Mouse (Mus musculus): Measurements from ENCODE around the gene Cables2. TPM values are rescaled to one million over a fixed set of nuclear protein-coding genes. Genes with fewer than 3 reads are reported as not detected.

Gene Cables2
- polyA plus RNA-seq, 1 experiment from 2014 or later = 16.1 TPM

DNA sequence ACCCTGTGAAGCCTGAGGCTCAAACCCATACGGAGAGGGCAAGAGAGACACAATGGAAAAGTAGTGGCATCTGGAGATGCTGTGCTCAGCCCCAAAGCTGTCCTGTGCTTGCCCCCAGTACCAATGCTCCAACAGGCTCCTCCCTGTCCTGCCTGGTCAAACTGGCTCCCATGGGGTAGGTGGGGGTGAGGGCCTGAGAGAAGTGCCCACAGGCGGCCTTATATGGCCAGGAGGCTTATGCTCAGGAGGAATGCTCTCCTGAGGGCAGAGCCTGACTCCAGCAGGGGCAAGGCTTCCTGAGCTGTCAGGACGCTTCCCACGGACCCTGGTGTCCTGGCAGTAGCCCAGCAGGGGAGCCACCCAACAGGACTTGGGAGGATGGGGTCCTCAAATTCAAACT, 42.8 kb downstream of the Cables2 start:
- 38% methylated on average over 4 of the region's 4 CpGs for WGBS
- Histone ChIP-seq H3K9me3 (ENCODE audit: control insufficient read depth, low read length) (no peaks in the 10 kb centered on the region), H3K4me3 (ENCODE audit: control insufficient read depth in 1 of 2, insufficient read depth in 1 of 2, low read depth in 1 of 2, low read length in 2 of 2) (no peak overlapping the region), H3K27me3 (ENCODE audit: control insufficient read depth, insufficient read depth, low read length) (no peaks in the 10 kb centered on the region; the same call in 1 of the 2 replicates), H3K4me1 (ENCODE audit: control insufficient read depth in 2 of 2, insufficient read depth in 2 of 2, low read length in 2 of 2) (peaks cover 57 to 63% of the 10 kb centered on the region in 2 experiments), H3K9ac (ENCODE audit: low read length) (no peak overlapping the region), H3K27ac (replicated peaks in 1 of 2; ENCODE audit: control insufficient read depth in 1 of 2, insufficient read depth in 1 of 2, low read depth in 2 of 2, low read length in 2 of 2) (peak overlapping the region in 1 of 2 experiments; percentile 61; a peak in 3 of 4 replicates), H3K36me3 (ENCODE audit: control insufficient read depth, insufficient read depth, low read length) (no peaks in the 10 kb centered on the region), H3K4me2 (ENCODE audit: low read length) (no peak overlapping the region)
- no peak for ATAC-seq (ENCODE audit: insufficient number of reproducible peaks, insufficient read depth, low FRiP score, low read depth)

DNA sequence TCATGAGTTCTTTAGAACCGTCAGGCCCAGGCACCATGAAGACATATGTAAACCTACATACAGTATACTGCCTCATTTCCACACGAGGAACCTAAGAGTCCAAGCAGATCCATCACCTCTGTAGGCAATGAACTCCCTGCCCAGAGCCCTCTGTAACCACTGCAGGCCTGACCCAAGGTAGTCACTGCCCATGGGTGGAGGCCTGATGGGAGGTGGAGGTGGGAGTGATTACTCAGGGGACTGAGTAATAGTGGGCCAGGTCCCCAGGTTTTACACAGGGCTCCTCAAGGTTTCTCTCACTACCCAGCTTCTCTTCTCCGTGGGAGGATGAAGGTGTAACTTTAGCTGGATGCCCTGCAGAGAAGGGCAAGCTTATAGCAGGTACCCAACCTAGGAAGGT, 44.2 kb downstream of the Cables2 start:
- H3K27ac ChIP-seq (replicated peaks in 1 of 2; ENCODE audit: control insufficient read depth in 1 of 2, insufficient read depth in 1 of 2, low read depth in 2 of 2, low read length in 2 of 2) = 0 out of 4 replicates have a peak overlapping the region, but pooled peaks of 1 of the 2 experiments have one; percentile 51

DNA sequence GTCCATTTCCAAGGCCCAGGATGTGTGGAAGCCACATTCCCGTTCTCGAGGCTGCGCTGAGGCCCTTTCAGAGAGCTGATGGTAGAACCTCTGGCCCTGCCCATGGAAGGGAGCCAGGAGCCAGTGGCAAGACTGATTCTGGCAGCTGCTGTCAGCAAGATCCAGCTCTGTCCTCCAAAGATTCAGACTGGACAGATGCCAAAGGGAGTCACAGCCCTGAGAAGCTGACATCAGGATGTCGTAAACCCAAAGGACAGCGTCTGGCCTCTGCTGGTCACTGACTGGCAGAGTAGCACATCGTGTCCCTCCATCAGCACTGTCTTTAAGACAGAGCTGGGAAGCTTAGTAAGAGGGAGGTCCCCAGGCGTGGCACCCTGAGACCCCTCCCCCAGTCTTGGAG, 44.7 kb downstream of the Cables2 start:
- WGBS = 26% methylated on average over 7 of the region's 7 CpGs
- Histone ChIP-seq H3K27ac (replicated peaks in 1 of 2; ENCODE audit: control insufficient read depth in 1 of 2, insufficient read depth in 1 of 2, low read depth in 2 of 2, low read length in 2 of 2) (peak overlapping the region; percentile 51; a peak in 3 of 4 replicates), H3K36me3 (ENCODE audit: control insufficient read depth, insufficient read depth, low read length) (no peaks in the 10 kb centered on the region), H3K4me1 (ENCODE audit: control insufficient read depth in 2 of 2, insufficient read depth in 2 of 2, low read length in 2 of 2) (peaks cover 44 to 59% of the 10 kb centered on the region in 2 experiments), H3K4me3 (ENCODE audit: control insufficient read depth in 1 of 2, insufficient read depth in 1 of 2, low read depth in 1 of 2, low read length in 2 of 2) (no peak overlapping the region), H3K4me2 (ENCODE audit: low read length) (0 out of 2 replicates have a peak overlapping the region, but pooled peaks have one; percentile 7), H3K9me3 (ENCODE audit: control insufficient read depth, low read length) (no peaks in the 10 kb centered on the region), H3K27me3 (ENCODE audit: control insufficient read depth, insufficient read depth, low read length) (no peaks in the 10 kb centered on the region; the same call in 1 of the 2 replicates), H3K9ac (ENCODE audit: low read length) (peak overlapping the region; percentile 22; the same call in 1 of the 2 replicates)
- ATAC-seq (ENCODE audit: insufficient number of reproducible peaks, insufficient read depth, low FRiP score, low read depth) = no peak

More for the DNA sequence above, 44.2 kb downstream of the Cables2 start:
- no peak overlapping the region for H3K9ac ChIP-seq (ENCODE audit: low read length)
- no peaks in the 10 kb centered on the region for H3K9me3 ChIP-seq (ENCODE audit: control insufficient read depth, low read length)
- H3K27me3 ChIP-seq (ENCODE audit: control insufficient read depth, insufficient read depth, low read length) = no peaks in the 10 kb centered on the region; the same call in 1 of the 2 replicates
- H3K4me2 ChIP-seq (ENCODE audit: low read length) = no peak overlapping the region
- ATAC-seq (ENCODE audit: insufficient number of reproducible peaks, insufficient read depth, low FRiP score, low read depth) = no peak
- WGBS = 73% methylated on average over 3 of the region's 3 CpGs
- H3K4me3 ChIP-seq (ENCODE audit: control insufficient read depth in 1 of 2, insufficient read depth in 1 of 2, low read depth in 1 of 2, low read length in 2 of 2) = no peak overlapping the region
- peaks cover 46 to 61% of the 10 kb centered on the region in 2 experiments for H3K4me1 ChIP-seq (ENCODE audit: control insufficient read depth in 2 of 2, insufficient read depth in 2 of 2, low read length in 2 of 2)
- H3K36me3 ChIP-seq (ENCODE audit: control insufficient read depth, insufficient read depth, low read length) = no peaks in the 10 kb centered on the region

DNA sequence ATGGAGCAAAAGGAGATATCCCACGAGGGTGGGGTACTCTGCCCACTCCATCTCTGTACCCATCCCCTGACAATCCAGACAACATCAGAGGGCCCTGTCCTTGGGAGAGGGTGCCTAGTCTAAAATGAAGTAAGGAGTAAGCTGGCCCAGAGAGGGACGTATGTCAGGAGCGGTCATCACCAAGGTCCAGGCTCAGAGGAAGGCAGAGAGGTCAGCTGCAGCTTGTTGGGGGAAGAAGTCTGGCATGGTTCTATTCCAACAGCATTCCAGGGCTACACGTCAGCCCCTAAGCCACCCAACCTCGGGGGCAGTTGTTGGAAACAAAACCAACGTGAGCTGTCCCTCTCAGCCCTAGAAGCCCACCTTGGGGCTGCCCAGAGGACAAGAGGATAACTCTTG, 45.2 kb downstream of the Cables2 start:
- 43% methylated on average over 6 of the region's 6 CpGs for WGBS
- no peak for ATAC-seq (ENCODE audit: insufficient number of reproducible peaks, insufficient read depth, low FRiP score, low read depth)
- H3K4me1 ChIP-seq (ENCODE audit: control insufficient read depth in 2 of 2, insufficient read depth in 2 of 2, low read length in 2 of 2) = peaks cover 38 to 53% of the 10 kb centered on the region in 2 experiments

DNA sequence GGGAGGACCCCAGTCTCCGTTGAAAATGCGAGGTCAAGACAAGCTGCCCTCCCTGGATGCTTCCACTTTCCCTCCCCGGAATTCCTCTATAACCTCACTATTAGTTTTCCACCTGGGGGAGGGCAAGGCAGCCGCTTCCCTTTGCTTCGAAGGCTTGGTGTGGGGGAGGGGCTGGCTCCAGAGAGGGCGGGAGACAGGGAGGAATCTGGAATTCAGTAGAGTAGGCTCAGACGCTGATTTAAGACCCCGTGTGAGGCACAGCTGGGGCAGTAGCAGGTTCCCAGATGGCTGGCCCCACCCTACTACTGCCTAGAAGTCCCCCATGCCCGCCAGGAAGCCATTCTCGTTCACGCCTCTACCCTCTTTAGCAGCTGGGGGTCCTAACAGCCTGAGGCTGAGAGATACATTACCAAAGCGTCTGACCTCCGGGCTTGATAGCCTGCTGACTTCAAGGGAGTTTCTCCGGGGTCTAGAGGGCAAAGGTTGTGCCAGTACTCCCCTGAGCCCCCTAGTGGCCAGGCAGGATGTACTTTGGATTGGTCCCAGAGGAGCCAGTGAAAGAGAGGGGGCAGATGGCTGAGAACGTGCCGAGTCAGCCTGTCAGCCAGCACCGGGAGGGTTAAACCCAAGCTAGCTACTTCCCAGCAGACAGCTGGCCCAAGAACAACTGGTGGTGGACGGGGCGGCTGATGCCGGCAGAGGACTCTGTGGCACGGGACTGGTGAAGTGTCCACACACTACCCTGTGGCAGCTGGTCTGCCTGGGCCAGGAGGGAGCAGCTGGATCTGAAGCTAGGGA, 45.8 kb downstream of the Cables2 start:
- 2% methylated on average over 21 of the region's 21 CpGs for WGBS

More for the DNA sequence above, 45.2 kb downstream of the Cables2 start:
- Histone ChIP-seq H3K9ac (ENCODE audit: low read length) (peak overlapping the region; percentile 22; the same call in 1 of the 2 replicates), H3K27ac (replicated peaks in 1 of 2; ENCODE audit: control insufficient read depth in 1 of 2, insufficient read depth in 1 of 2, low read depth in 2 of 2, low read length in 2 of 2) (peak overlapping the region; percentile 51), H3K36me3 (ENCODE audit: control insufficient read depth, insufficient read depth, low read length) (no peaks in the 10 kb centered on the region), H3K9me3 (ENCODE audit: control insufficient read depth, low read length) (no peaks in the 10 kb centered on the region), H3K4me2 (ENCODE audit: low read length) (peak overlapping the region; percentile 57), H3K4me3 (ENCODE audit: control insufficient read depth in 1 of 2, insufficient read depth in 1 of 2, low read depth in 1 of 2, low read length in 2 of 2) (no peak overlapping the region), H3K27me3 (ENCODE audit: control insufficient read depth, insufficient read depth, low read length) (no peaks in the 10 kb centered on the region; the same call in 1 of the 2 replicates)

DNA sequence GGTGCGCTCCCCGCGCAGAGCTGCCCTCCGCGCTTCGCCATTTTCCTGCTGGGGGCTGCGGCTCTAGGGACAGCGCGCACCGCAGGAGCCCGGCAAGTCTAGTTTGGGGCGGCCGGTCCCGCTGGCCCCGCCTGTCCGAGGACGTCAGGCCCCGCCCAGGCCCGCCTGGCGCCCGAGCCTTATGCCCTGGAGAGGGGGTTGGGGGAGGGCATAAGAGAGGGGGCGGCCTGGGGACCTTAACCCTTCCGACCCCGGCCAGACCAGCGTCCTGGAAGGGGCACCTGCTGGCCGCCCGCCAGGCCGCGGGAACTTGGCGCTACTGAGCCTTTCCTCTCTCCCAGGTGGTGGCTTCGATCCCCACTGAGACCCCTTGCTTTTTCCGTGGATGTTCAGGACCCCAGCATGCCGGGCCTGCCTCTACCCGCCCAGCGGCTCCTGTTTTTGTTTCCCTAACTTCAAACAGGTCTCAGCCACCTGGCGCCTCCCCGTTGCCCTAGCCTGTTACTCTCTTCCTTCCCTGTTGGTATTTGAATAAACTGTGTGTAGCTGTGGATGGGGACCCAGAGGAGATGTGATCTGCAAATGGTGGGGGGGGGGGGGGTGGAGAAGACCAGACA, 47.4 kb downstream of the Cables2 start, which contains the start of gene Lama5:
Lama5 (minus strand) TSS at position 98 of the 617 bp plus-strand sequence.
- H3K9me3 ChIP-seq (ENCODE audit: control insufficient read depth, low read length) = no peaks in the 10 kb centered on the region
- peak within 1 kb of the TSS; percentile 79 for H3K9ac ChIP-seq (ENCODE audit: low read length)
- H3K4me2 ChIP-seq (ENCODE audit: low read length) = peak within 1 kb of the TSS; percentile 98
- peaks cover 39 to 53% of the 10 kb centered on the region in 2 experiments for H3K4me1 ChIP-seq (ENCODE audit: control insufficient read depth in 2 of 2, insufficient read depth in 2 of 2, low read length in 2 of 2)
- H3K36me3 ChIP-seq (ENCODE audit: control insufficient read depth, insufficient read depth, low read length) = no peaks in the 10 kb centered on the region
- no peaks in the 10 kb centered on the region; the same call in 1 of the 2 replicates for H3K27me3 ChIP-seq (ENCODE audit: control insufficient read depth, insufficient read depth, low read length)
- ATAC-seq (ENCODE audit: insufficient number of reproducible peaks, insufficient read depth, low FRiP score, low read depth) = peak; percentile 65
- peak within 1 kb of the TSS in 1 of 2 experiments; percentile 72; a peak in 2 of 4 replicates for H3K27ac ChIP-seq (replicated peaks in 1 of 2; ENCODE audit: control insufficient read depth in 1 of 2, insufficient read depth in 1 of 2, low read depth in 2 of 2, low read length in 2 of 2)
- WGBS = under 1% methylated on average over 31 of the region's 37 CpGs
- peak within 1 kb of the TSS; percentile 62 to 71 for H3K4me3 ChIP-seq (ENCODE audit: control insufficient read depth in 1 of 2, insufficient read depth in 1 of 2, low read depth in 1 of 2, low read length in 2 of 2)

More for the DNA sequence above, 45.8 kb downstream of the Cables2 start:
- Histone ChIP-seq H3K9me3 (ENCODE audit: control insufficient read depth, low read length) (no peaks in the 10 kb centered on the region), H3K9ac (ENCODE audit: low read length) (no peak overlapping the region; the same call in 1 of the 2 replicates), H3K4me3 (ENCODE audit: control insufficient read depth in 1 of 2, insufficient read depth in 1 of 2, low read depth in 1 of 2, low read length in 2 of 2) (peak overlapping the region; percentile 1 to 20; a peak in 1 of 4 replicates), H3K4me2 (ENCODE audit: low read length) (peak overlapping the region; percentile 57), H3K27me3 (ENCODE audit: control insufficient read depth, insufficient read depth, low read length) (no peaks in the 10 kb centered on the region; the same call in 1 of the 2 replicates), H3K27ac (replicated peaks in 1 of 2; ENCODE audit: control insufficient read depth in 1 of 2, insufficient read depth in 1 of 2, low read depth in 2 of 2, low read length in 2 of 2) (peak overlapping the region; percentile 51; a peak in 3 of 4 replicates), H3K36me3 (ENCODE audit: control insufficient read depth, insufficient read depth, low read length) (no peaks in the 10 kb centered on the region), H3K4me1 (ENCODE audit: control insufficient read depth in 2 of 2, insufficient read depth in 2 of 2, low read length in 2 of 2) (peaks cover 36 to 49% of the 10 kb centered on the region in 2 experiments)
- ATAC-seq (ENCODE audit: insufficient number of reproducible peaks, insufficient read depth, low FRiP score, low read depth) = peak; percentile 4; the same call in 1 of the 2 replicates
